Mouse (Mus musculus): Measurements from ENCODE around the gene Snrpe. TPM values are rescaled to one million over a fixed set of nuclear protein-coding genes. Genes with fewer than 3 reads are reported as not detected.

The Snrpe gene
- polyA plus RNA-seq, 1 experiment: 465 TPM

DNA sequence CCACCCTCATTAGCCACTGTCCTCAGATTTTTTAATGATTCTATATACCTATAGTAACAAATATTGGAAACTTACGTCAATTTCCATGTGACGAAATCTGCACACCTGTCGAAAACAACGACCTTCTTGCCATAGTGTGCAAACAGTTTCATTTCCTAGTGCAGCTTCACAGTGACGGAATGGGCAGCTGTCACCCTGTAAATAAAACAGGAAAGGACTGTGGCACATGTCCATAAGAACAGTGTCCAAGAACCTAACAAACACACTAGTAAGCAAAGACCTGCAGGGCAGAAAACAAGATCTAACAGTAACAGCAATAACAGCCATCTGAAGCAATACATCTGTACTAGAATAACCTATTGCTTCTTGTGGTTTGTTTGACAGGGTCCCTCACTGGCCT lies 35.6 kb upstream of the Snrpe start:
- H3K36me3 ChIP-seq (ENCODE audit: control insufficient read depth, insufficient read depth): peaks cover 93% of the 10 kb centered on the region
- H3K4me3 ChIP-seq (ENCODE audit: insufficient read depth, poor library complexity, severe bottlenecking): no peak overlapping the region
- H3K79me2 ChIP-seq (ENCODE audit: control insufficient read depth, insufficient read depth): peaks cover 73% of the 10 kb centered on the region
- no peaks in the 10 kb centered on the region for H3K27me3 ChIP-seq (ENCODE audit: control insufficient read depth, insufficient read depth, insufficient read length)
- peaks cover 41% of the 10 kb centered on the region for H3K79me3 ChIP-seq (ENCODE audit: low read depth)
- H3ac ChIP-seq (ENCODE audit: control insufficient read depth, insufficient read length, low read depth): no peak overlapping the region
- TF ChIP-seq FOSL1 (IDR thresholded peaks at IDR 0.05; ENCODE audit: insufficient read depth, low read length, poor library complexity, severe bottlenecking): no peak
- TF ChIP-seq USF1 (IDR thresholded peaks at IDR 0.05; ENCODE audit: low read depth): no peak
- TF ChIP-seq CEBPB (IDR thresholded peaks at IDR 0.05; ENCODE audit: low read depth): no peak
- TF ChIP-seq CTCF (IDR thresholded peaks at IDR 0.05; ENCODE audit: control insufficient read depth, insufficient read depth, insufficient read length): no peak
- TF ChIP-seq MAX (IDR thresholded peaks at IDR 0.05): no peak

DNA sequence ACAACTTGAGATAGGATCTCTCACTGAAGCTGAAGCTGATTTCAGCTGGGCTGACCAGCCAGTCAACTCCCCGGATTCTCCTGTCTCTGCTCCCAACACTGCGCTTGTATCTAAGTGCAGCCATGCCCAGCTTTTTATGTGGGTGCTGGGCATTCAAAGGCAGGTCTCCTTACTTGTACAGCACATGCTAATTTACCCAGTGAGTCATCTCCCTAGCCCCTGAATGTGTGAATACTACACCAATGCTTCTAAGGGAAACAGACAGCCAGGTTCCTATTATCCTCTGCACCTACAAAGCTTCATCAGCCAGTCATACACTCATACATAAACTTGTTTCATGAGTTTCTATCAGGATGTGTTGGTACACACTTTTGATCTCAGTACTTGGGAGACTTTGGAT lies 31.1 kb upstream of the Snrpe start:
- Histone ChIP-seq H3K27me3 (ENCODE audit: control insufficient read depth, insufficient read depth, insufficient read length) (no peaks in the 10 kb centered on the region), H3K79me2 (ENCODE audit: control insufficient read depth, insufficient read depth) (peaks cover 28% of the 10 kb centered on the region), H3K36me3 (ENCODE audit: control insufficient read depth, insufficient read depth) (peaks cover 95% of the 10 kb centered on the region), H3K4me3 (ENCODE audit: insufficient read depth, poor library complexity, severe bottlenecking) (no peak overlapping the region), H3ac (ENCODE audit: control insufficient read depth, insufficient read length, low read depth) (no peak overlapping the region), H3K79me3 (ENCODE audit: low read depth) (peaks cover 5% of the 10 kb centered on the region)
- no peak for TF ChIP-seq FOSL1 (IDR thresholded peaks at IDR 0.05; ENCODE audit: insufficient read depth, low read length, poor library complexity, severe bottlenecking)
- no peak for TF ChIP-seq MYOG (IDR thresholded peaks at IDR 0.05; ENCODE audit: control insufficient read depth, extremely low read depth, insufficient read length)
- no peak for TF ChIP-seq CEBPB (IDR thresholded peaks at IDR 0.05; ENCODE audit: low read depth)
- no peak for TF ChIP-seq CTCF (IDR thresholded peaks at IDR 0.05; ENCODE audit: control insufficient read depth, insufficient read depth, insufficient read length)
- no peak for TF ChIP-seq MAX (IDR thresholded peaks at IDR 0.05)
- TF ChIP-seq MYOD1 (IDR thresholded peaks at IDR 0.05; ENCODE audit: control insufficient read depth, insufficient read length, low read depth): no peak
- no peak for TF ChIP-seq USF1 (IDR thresholded peaks at IDR 0.05; ENCODE audit: low read depth)

GRCm38 (mm10) chr1:133638517-133638916 lies 28.4 kb upstream of the Snrpe start:
- peaks cover 93% of the 10 kb centered on the region for H3K36me3 ChIP-seq (ENCODE audit: control insufficient read depth, insufficient read depth)
- TF ChIP-seq FOSL1 (IDR thresholded peaks at IDR 0.05; ENCODE audit: insufficient read depth, low read length, poor library complexity, severe bottlenecking) (no peak), USF1 (IDR thresholded peaks at IDR 0.05; ENCODE audit: low read depth) (no peak), MAX (IDR thresholded peaks at IDR 0.05) (no peak), CTCF (IDR thresholded peaks at IDR 0.05; ENCODE audit: control insufficient read depth, insufficient read depth, insufficient read length) (no peak), CEBPB (IDR thresholded peaks at IDR 0.05; ENCODE audit: low read depth) (no peak), MYOD1 (IDR thresholded peaks at IDR 0.05; ENCODE audit: control insufficient read depth, insufficient read length, low read depth) (no peak), MYOG (IDR thresholded peaks at IDR 0.05; ENCODE audit: control insufficient read depth, extremely low read depth, insufficient read length) (no peak)
- no peak overlapping the region for H3ac ChIP-seq (ENCODE audit: control insufficient read depth, insufficient read length, low read depth)
- H3K79me3 ChIP-seq (ENCODE audit: low read depth): peaks cover 2% of the 10 kb centered on the region
- H3K4me3 ChIP-seq (ENCODE audit: insufficient read depth, poor library complexity, severe bottlenecking): no peak overlapping the region
- H3K79me2 ChIP-seq (ENCODE audit: control insufficient read depth, insufficient read depth): peaks cover 18% of the 10 kb centered on the region
- H3K27me3 ChIP-seq (ENCODE audit: control insufficient read depth, insufficient read depth, insufficient read length): no peaks in the 10 kb centered on the region

DNA sequence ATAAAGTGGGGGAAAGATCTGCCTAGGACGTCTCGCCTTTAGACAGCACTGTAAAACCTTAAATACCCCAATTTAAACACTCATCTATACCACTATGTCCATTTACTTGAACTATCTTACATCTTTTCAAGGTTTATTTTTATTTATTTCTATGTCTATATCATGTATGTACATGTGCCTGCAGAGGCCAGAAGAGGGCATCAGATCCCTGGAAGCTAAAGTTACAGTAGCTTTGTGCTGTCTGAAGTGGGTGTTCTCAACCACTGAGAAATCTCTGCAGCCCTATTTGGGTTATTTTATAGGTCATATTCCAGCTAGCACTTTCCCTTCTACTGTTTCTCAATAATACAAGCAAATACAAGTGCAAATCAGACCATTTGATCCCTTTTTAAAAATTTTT lies 22.1 kb upstream of the Snrpe start:
- Histone ChIP-seq H3K4me3 (ENCODE audit: insufficient read depth, poor library complexity, severe bottlenecking) (no peak overlapping the region), H3K79me2 (ENCODE audit: control insufficient read depth, insufficient read depth) (peaks cover 35% of the 10 kb centered on the region), H3K79me3 (ENCODE audit: low read depth) (peaks cover 6% of the 10 kb centered on the region), H3K27me3 (ENCODE audit: control insufficient read depth, insufficient read depth, insufficient read length) (no peaks in the 10 kb centered on the region), H3K36me3 (ENCODE audit: control insufficient read depth, insufficient read depth) (peaks cover 89% of the 10 kb centered on the region), H3ac (ENCODE audit: control insufficient read depth, insufficient read length, low read depth) (no peak overlapping the region)
- no peak for TF ChIP-seq USF1 (IDR thresholded peaks at IDR 0.05; ENCODE audit: low read depth)
- TF ChIP-seq MYOD1 (IDR thresholded peaks at IDR 0.05; ENCODE audit: control insufficient read depth, insufficient read length, low read depth): no peak
- no peak for TF ChIP-seq MAX (IDR thresholded peaks at IDR 0.05)
- no peak for TF ChIP-seq FOSL1 (IDR thresholded peaks at IDR 0.05; ENCODE audit: insufficient read depth, low read length, poor library complexity, severe bottlenecking)
- TF ChIP-seq CEBPB (IDR thresholded peaks at IDR 0.05; ENCODE audit: low read depth): no peak
- no peak for TF ChIP-seq MYOG (IDR thresholded peaks at IDR 0.05; ENCODE audit: control insufficient read depth, extremely low read depth, insufficient read length)
- TF ChIP-seq CTCF (IDR thresholded peaks at IDR 0.05; ENCODE audit: control insufficient read depth, insufficient read depth, insufficient read length): no peak

DNA sequence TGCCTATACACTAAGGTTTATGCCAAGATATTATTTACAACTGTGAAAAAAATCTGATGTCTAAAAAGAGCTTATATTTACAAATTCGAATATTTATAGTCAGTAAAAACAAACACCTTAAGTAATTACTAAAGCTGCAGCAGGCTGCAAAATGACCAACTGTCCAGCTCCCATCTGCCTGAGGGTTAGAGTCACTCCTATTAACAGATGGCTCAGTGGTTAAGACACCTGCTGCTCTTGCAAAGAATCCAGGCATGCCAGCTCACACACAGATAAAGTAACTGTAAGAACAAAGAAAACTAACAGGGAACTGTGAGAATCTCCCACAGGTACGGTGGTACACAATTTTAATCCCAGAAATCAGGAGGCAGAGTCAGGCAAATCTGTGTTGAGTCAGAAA lies 15.0 kb upstream of the Snrpe start:
- H3K36me3 ChIP-seq (ENCODE audit: control insufficient read depth, insufficient read depth): peaks cover 89% of the 10 kb centered on the region

GRCm38 (mm10) chr1:133618311-133618710 lies 8.2 kb upstream of the Snrpe start:
- Histone ChIP-seq H3K36me3 (ENCODE audit: control insufficient read depth, insufficient read depth) (peaks cover 47% of the 10 kb centered on the region), H3K27me3 (ENCODE audit: control insufficient read depth, insufficient read depth, insufficient read length) (no peaks in the 10 kb centered on the region), H3ac (ENCODE audit: control insufficient read depth, insufficient read length, low read depth) (no peak overlapping the region), H3K79me2 (ENCODE audit: control insufficient read depth, insufficient read depth) (no peaks in the 10 kb centered on the region), H3K4me3 (ENCODE audit: insufficient read depth, poor library complexity, severe bottlenecking) (no peak overlapping the region), H3K79me3 (ENCODE audit: low read depth) (no peaks in the 10 kb centered on the region)
- TF ChIP-seq FOSL1 (IDR thresholded peaks at IDR 0.05; ENCODE audit: insufficient read depth, low read length, poor library complexity, severe bottlenecking): no peak
- TF ChIP-seq MYOD1 (IDR thresholded peaks at IDR 0.05; ENCODE audit: control insufficient read depth, insufficient read length, low read depth): no peak
- TF ChIP-seq USF1 (IDR thresholded peaks at IDR 0.05; ENCODE audit: low read depth): no peak
- TF ChIP-seq CTCF (IDR thresholded peaks at IDR 0.05; ENCODE audit: control insufficient read depth, insufficient read depth, insufficient read length): no peak

More for the DNA sequence above, 15.0 kb upstream of the Snrpe start:
- H3K27me3 ChIP-seq (ENCODE audit: control insufficient read depth, insufficient read depth, insufficient read length): no peaks in the 10 kb centered on the region
- H3K79me3 ChIP-seq (ENCODE audit: low read depth): peaks cover 3% of the 10 kb centered on the region
- H3K4me3 ChIP-seq (ENCODE audit: insufficient read depth, poor library complexity, severe bottlenecking): no peak overlapping the region
- TF ChIP-seq FOSL1 (IDR thresholded peaks at IDR 0.05; ENCODE audit: insufficient read depth, low read length, poor library complexity, severe bottlenecking) (no peak), MAX (IDR thresholded peaks at IDR 0.05) (no peak), MYOG (IDR thresholded peaks at IDR 0.05; ENCODE audit: control insufficient read depth, extremely low read depth, insufficient read length) (no peak)
- H3K79me2 ChIP-seq (ENCODE audit: control insufficient read depth, insufficient read depth): peaks cover 27% of the 10 kb centered on the region
- no peak overlapping the region for H3ac ChIP-seq (ENCODE audit: control insufficient read depth, insufficient read length, low read depth)
